Mouse (Mus musculus) CH12.LX (cell line): Measurements from ENCODE around the gene Mbd6.

Source experiments
- CTCF ChIP-seq, 2 experiments: IDR thresholded peaks in 1 of 2; conservative IDR thresholded peaks in 1 of 2; 2 replicates each; pipeline ENCODE4 v1.5.1; 2011 to 2012; ENCODE audit warnings: low read depth in 2 of 2, low read length in 2 of 2, improper control_type of control experiment in 1 of 2, inconsistent platforms in 1 of 2, mild to moderate bottlenecking in 1 of 2, moderate library complexity in 1 of 2
- E2F4 ChIP-seq: IDR thresholded peaks from 2 replicates; pipeline ENCODE4 v1.6.1; 2011; ENCODE audit warnings: low read depth, low read length, improper control_type of control experiment; ENCODE audit not compliant: insufficient replicate concordance
- KAT2A ChIP-seq: IDR thresholded peaks from 2 replicates; pipeline ENCODE4 v1.6.1; 2012; ENCODE audit warnings: low read length, improper control_type of control experiment, inconsistent platforms; ENCODE audit not compliant: insufficient replicate concordance
- MAX ChIP-seq: IDR thresholded peaks from 2 replicates; pipeline ENCODE4 v1.6.1; 2011; ENCODE audit warnings: low read length, improper control_type of control experiment
- MEF2A ChIP-seq: IDR thresholded peaks from 2 replicates; pipeline ENCODE4 v1.6.1; 2014; ENCODE audit warnings: low read depth, mild to moderate bottlenecking, inconsistent platforms, low read length, improper control_type of control experiment, borderline replicate concordance
- PAX5 ChIP-seq: IDR thresholded peaks from 2 replicates; pipeline ENCODE4 v1.6.1; 2012; ENCODE audit warnings: low read length, inconsistent platforms, mixed read lengths
- POLR2A ChIP-seq: IDR thresholded peaks from 2 replicates; pipeline ENCODE4 v1.6.1; 2011; ENCODE audit warnings: low read depth, mild to moderate bottlenecking, improper control_type of control experiment, low read length
- RCOR1 ChIP-seq: conservative IDR thresholded peaks from 2 replicates; pipeline ENCODE4 v1.6.1; 2012; ENCODE audit warnings: low read depth, mild to moderate bottlenecking, inconsistent platforms, low read length, improper control_type of control experiment

- TF ChIP-seq POLR2A (no peak), CTCF (conservative IDR thresholded peaks at IDR 0.05 in 1 of 2, IDR thresholded peaks at IDR 0.05 in 1 of 2; ENCODE audit: low read depth in 2 of 2, low read length in 2 of 2) (no peak), MAX (no peak), RCOR1 (no peak), PAX5 (no peak), E2F4 (no peak), KAT2A (no peak), MEF2A (no peak)
Observed at GRCm38 (mm10) chr10:127330212-127330611, 41.4 kb upstream of the Mbd6 start.
